Mouse (Mus musculus) spleen, postnatal 14 days (tissue): Measurements from ENCODE around the gene Vmn2r108.
"Not testable (repeated sequence)": the region's sequence is repeated elsewhere in the genome, so short reads cannot be mapped to it uniquely, and the experiment has no call there.

Source experiments
- DNase-seq, 2 experiments: peaks; one replicate each; pipeline ENCODE4 v3.0.0; 2021 to 2022; ENCODE audit warnings: low spot score in 2 of 2

Vmn2r108 gene

DNA sequence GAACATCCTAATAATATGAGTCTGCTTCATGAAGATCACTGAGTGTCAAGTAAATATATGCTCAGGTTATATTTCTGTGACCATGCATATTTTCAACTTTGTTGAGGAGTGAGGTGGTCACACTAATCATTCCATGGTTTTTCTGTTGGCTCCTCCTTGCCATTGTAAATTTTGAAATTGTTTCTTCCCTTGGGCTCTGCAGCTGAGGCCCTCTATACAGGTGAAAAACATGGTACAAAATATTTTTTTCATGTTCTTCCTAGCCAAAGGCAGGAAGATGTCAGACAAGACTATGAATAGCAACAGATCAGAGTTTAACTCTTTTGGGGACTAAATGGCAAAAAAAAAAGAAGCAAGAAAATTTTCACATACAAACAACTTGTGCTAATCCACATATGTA, at the start of gene Vmn2r108:
Gene Vmn2r108 (minus strand): TSS at position 101 of the 400 bp plus-strand sequence.
- no peak for DNase-seq

DNA sequence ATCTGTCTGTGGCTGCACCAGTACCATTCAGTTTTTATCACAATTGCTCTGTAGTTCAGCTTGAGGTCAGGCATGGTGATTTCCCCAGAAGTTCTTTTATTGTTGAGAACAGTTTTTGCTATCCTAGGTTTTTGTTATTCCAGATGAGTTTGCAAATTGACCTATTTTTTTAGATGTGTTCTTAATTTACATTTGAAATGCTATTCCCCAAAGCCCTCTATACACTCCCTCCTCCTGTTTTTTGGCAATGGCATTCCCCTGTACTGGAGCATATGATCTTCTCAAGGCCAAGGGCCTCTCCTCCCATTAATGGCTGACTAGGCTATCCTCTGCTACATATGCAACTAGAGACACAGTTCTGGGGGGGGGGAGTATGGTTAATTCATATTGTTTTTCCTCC, 27.1 kb upstream of the Vmn2r108 start:
- DNase-seq = not testable (repeated sequence)

DNA sequence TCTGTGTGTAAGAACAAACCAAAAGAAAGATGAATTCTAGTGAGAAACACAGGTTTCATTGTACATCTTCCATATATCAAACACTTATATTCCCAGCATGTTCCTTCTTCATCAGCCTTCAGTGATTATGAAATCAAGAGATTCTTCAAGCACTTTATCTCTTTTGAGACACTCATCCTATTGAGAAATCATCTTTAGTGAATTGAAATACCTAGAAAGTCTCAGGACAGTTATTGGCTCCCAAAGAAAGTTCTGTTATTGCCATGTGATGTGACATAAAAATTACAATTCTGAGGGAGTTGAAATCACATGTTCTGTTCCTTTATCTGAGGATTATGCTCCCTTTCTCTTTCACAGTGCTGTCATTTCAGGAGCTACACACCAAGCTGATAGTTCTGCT, 16.7 kb upstream of the Vmn2r108 start, which contains the start of gene Vmn1r225:
Gene Vmn1r225 (plus strand): TSS at position 301 of the 400 bp plus-strand sequence.
- no peak for DNase-seq

DNA sequence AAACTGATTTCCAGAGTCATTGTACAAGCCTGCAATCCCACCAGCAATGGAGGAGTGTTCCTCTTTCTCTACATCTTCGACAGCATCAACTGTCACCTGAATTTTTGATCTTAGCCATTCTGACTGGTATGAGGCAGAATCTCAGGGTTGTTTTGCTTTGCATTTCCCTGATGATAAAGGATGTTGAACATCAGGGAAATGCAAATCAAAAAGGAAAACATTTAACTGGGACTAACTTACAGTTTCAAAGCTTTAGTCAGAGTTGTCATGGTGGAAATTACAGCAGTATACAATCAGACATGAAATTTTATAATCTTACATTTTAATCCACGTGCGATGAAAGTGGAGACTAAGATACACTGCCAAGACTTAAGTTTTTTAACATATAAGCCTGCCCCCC, 7.8 kb downstream of the Vmn2r108 start:
- DNase-seq = no peak

DNA sequence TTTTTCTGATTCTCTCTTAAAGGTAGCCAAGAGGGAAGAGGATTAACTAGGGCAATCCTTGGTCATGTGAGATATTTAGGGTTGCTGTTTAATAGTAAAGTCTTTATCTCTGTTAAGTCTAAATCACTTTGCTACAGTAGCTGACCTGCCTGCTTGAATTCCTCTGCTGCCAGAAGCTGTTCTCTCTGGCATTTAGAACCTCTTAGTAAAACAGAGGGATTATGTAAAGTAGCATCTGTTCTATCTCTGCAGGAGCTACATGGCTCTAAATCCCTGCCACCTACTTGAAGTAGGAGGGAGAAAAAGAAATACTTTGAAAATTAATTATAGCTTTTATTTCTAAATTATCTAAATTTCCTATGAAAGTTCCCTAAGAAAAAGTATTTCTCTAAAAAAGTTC, 41.9 kb downstream of the Vmn2r108 start:
- no peak for DNase-seq

DNA sequence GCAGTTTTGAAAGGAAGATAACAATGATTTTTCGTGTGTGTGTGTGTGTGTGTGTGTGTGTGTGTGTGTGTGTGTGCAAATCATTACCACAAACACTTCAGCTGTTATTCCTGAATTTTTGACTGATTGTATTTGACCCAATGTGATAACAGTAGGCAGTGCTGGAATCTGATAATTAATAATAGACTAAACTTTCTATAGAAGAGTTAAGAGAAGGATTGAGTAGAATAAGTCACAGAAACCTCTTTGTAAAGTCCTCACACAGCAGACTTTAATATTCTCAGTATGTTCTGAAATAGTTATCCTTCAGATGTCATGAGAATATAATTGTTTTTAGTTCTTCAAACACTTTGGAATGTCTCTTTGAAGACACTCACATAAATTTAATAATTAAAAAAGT, 67.3 kb downstream of the Vmn2r108 start, which contains the start of gene Vmn1r224:
Gene Vmn1r224 (plus strand): TSS at position 301 of the 400 bp plus-strand sequence.
- DNase-seq = no peak
